Mouse (Mus musculus): ENCODE data around the gene Gm17019. TPM values are rescaled to one million over a fixed set of nuclear protein-coding genes. Genes with fewer than 3 reads are reported as not detected.
"Not testable (repeated sequence)": the region's sequence is repeated elsewhere in the genome, so short reads cannot be mapped to it uniquely, and the experiment has no call there.

The Gm17019 gene
- polyA plus RNA-seq, 1 experiment: not detected

- not testable (repeated sequence) for DNase-seq (ENCODE audit: low read depth)
These were observed 35.2 kb downstream of the Gm17019 start for GRCm38 (mm10) chr5:14997556-14997955.

DNA sequence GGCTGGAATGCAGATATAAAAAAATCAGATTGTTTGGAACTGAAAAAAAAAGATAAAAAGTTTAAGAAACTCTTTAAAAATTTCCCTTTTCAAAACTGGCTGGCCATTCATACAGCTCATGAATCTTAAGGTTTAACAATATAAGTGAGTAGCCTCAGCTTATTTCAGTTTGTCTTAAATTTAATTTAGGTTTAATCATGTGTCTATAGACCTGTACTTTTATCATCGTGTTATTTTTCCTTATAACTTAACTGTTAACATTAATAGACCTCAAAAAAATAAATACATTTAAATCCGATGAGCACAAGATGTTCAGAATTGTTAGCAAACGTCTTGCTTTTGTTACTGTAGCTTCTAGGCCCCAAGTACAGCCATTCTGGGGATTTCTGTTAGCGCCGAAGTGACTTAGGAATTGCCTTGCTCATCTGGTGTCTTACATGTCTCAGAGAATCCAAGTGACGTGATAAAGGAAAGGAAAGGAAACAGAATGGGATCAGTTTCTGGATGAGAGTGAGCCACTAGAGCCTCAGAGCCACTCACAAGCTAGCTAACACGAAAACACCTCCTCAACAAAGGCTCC lies 36.0 kb downstream of the Gm17019 start:
- DNase-seq (ENCODE audit: low read depth): not testable (repeated sequence)

DNA sequence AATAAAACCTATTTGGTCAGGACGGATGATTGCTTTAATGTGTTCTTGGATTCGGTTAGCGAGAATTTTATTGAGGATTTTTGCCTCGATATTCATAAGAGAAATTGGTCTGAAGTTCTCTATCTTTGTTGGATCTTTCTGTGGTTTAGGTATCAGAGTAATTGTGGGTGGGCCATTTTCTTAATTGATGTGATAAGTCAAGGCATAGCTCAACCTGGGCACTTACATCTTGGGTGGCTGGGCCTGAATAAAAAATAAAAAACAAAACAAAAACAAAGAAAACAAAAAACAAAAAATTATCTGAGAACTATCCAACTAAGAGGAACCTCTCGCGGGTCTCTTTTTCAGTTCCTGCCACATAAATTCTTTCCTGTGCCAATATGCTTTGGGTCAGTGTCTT lies 38.7 kb downstream of the Gm17019 start:
- DNase-seq (ENCODE audit: low read depth): not testable (repeated sequence)

DNA sequence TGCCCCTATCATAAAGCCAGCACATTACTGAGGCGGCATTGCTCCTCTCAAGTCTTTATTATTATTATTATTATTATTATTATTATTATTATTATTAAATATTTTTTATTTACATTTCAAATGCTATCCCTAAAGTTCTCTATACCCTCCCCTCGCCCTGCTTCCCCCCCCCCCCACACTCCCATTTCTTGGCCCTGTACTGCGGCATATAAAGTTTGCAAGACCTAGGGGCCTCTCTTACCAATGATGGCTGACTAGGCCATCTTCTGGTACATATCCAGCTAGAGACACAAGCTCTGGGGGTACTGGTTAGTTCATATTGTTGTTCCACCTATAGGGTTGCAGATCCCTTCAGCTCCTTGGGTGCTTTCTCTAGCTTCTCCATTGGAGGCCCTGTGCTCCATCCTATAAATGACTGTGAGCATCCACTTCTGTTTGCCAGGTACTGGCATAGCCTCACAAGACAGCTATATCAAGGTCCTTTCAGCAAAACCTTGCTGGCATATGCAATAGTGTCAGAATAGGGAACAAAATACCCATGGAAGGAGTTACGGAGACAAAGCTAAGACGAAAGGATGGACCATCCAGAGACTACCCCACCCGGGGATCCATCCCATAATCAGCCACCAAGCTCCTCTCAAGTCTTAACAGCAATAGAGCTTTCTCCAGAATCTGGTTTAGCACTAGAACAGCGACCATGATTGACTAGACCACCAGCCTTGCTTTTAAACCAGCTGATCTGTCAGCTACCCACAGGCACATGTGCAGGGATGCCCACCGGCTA lies 42.2 kb downstream of the Gm17019 start:
- not testable (repeated sequence) for DNase-seq (ENCODE audit: low read depth)

DNA sequence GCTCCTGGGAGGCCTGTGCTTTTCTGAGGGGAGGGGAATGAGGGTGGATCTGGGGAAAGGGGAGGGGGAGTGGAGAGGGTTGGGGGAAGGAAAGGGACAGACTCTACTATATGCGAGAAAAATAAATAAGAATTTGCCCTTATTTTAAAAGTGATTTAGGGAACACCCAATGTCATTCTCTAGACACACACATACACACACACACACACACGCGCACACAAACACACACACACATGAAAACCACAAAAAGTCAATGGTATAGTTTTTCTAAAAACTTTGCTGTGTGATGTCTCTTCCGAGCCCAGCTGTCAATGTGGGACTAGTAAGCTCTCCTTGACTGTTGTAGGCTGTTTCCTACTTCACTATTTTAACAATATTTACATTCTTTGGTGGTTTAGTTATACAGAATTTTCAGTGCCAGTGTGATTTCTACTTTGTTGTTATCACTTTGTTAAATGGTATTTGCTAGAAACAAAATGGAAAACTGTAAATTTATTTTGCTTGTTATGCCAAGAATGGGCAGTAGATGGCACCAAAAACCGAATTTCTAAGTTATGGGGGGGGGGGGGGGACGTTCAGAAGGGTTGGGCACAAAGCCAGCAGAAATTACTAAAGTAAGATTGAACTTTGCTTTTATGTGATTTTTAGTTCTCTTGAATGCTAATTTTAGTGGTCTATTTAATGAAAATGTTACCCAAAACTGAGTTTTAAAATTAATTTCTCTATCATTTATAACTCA lies 46.0 kb downstream of the Gm17019 start:
- DNase-seq (ENCODE audit: low read depth): not testable (repeated sequence)

Other genes with a start within 250 kb of the Gm17019 start
- not detected in 2 replicates for gene Gm9758, start 118.1 kb downstream of the Gm17019 start, polyA plus RNA-seq (2012; rRNA removed)
- gene Speer4e, start 94.6 kb downstream of the Gm17019 start, polyA plus RNA-seq (2012; rRNA removed): not detected in 2 replicates
- not detected in 2 replicates for gene Gm10354, start 54.1 kb downstream of the Gm17019 start, polyA plus RNA-seq (2012; rRNA removed)